Mouse (Mus musculus) bone marrow, adult 2 months (tissue): ENCODE measurements around the gene Il11ra1.

Experiments
- CTCF ChIP-seq: fragments of 200-500 bp; IDR thresholded peaks from 2 replicates; pipeline ENCODE4 v1.5.1; 2011; ENCODE audit warnings: low read length, control low read depth; ENCODE audit not compliant: control insufficient read depth, insufficient read depth
- POLR2A ChIP-seq: fragments of 200-500 bp; IDR thresholded peaks from 2 replicates; pipeline ENCODE4 v1.6.1; 2011; ENCODE audit warnings: low read depth, mild to moderate bottlenecking, control low read depth, low read length, borderline replicate concordance; ENCODE audit not compliant: control insufficient read depth

GRCm38 (mm10) chr4:41738256-41738603 lies 38.4 kb downstream of the Il11ra1 start:
- TF ChIP-seq CTCF (no peak), POLR2A (no peak)
